20 mouse cellular contexts compared by ENCODE assay signal in the genomic region with DNA sequence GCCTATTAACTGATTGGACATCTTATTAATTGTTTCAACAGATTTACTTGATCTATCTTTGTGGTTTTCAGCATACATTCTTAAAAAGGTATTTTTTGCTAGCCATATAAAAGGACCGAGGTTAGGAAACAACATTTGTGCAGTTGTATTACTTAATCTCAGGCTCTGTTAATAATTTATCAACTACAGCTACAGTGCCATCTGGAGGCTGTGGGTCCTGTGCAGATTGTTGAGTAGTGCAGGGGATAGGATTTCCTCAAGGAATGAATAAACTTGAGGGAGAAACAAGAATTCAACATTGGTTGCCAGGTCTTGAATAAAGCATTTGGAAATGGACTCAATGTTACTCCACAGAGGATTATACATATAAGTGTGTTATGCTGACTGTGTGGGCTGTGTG. TPM values are rescaled to one million over a fixed set of nuclear protein-coding genes. Genes with fewer than 3 reads are reported as not detected.
DNase-seq lines count a peak whose midpoint lies in the region; ATAC-seq and TF ChIP-seq lines count a peak whose summit lies in the region.
"Had no signal": no experiment of that assay in that cellular context is flagged by ENCODE, and none has a peak within 500 bp of the region (broad histone marks: within the 10 kb centered on the region; RNA-seq: fewer than 3 reads in every experiment).

No protein-coding gene starts in this region.

- WGBS in lung, embryonic 14.5 days = 54% methylated on average over 1 of the region's 1 CpGs

- TF ChIP-seq CTCF in lung, embryonic 14.5 days (IDR thresholded peaks at IDR 0.05; ENCODE audit: low read depth) = no peak
- TF ChIP-seq CTCF in Patski (IDR thresholded peaks at IDR 0.05) = peak; percentile 25

- in situ Hi-C loops in Patski (cut with MboI; ENCODE audit: low pct_unique_long_range_greater_than_20kb) = no loop called here

- no peaks in the 10 kb centered on the region for H3K9me3 ChIP-seq in lung, embryonic 14.5 days (ENCODE audit: low read depth, low read length)
- H3K9me3 ChIP-seq: embryonic facial prominence, embryonic 13.5 days; forebrain, embryonic 15.5 days; hindbrain, embryonic 13.5 days; lung, embryonic 15.5 days; midbrain, embryonic 15.5 days; stomach, embryonic 15.5 days had no signal

- H3K4me3 ChIP-seq in lung, embryonic 14.5 days (ENCODE audit: low read depth, low read length) = no peak overlapping the region
- H3K4me3 ChIP-seq: embryonic facial prominence, embryonic 13.5 days; forebrain, embryonic 15.5 days; hindbrain, embryonic 13.5 days; lung, embryonic 15.5 days; midbrain, embryonic 15.5 days; stomach, embryonic 15.5 days had no signal

- no peak overlapping the region for H3K4me2 ChIP-seq in lung, embryonic 14.5 days
- H3K4me2 ChIP-seq: embryonic facial prominence, embryonic 13.5 days; forebrain, embryonic 15.5 days; heart, embryonic 11.5 days; hindbrain, embryonic 13.5 days; lung, embryonic 15.5 days; midbrain, embryonic 15.5 days; stomach, embryonic 15.5 days had no signal

- no peak overlapping the region for H3K9ac ChIP-seq in lung, embryonic 14.5 days
- H3K9ac ChIP-seq: embryonic facial prominence, embryonic 13.5 days; forebrain, embryonic 15.5 days; hindbrain, embryonic 13.5 days; lung, embryonic 15.5 days; midbrain, embryonic 15.5 days; stomach, embryonic 15.5 days had no signal

- peak; percentile 27 for DNase-seq in kidney, adult 9 months
- no peak for DNase-seq in kidney, postnatal 14 days
- DNase-seq in lung, embryonic 14.5 days = peak; percentile 23
- no peak for DNase-seq in lung, adult 18-20 months
- DNase-seq in Patski (ENCODE audit: low read depth, low spot score) = no peak
- peak; percentile 53 for DNase-seq in lung, postnatal 36 days
- DNase-seq in embryo, embryonic 9.5 days (ENCODE audit: extremely low spot score) = no peak
- DNase-seq: adrenal gland, postnatal 10 days; cerebellum, adult 9-11 months; gastrocnemius, postnatal 36 days; heart, postnatal 10 days; layer of hippocampus, postnatal 36 days; right cerebral cortex, postnatal 25 days had no signal

- CTCF ChIA-PET in Patski (lab: Charles Lee) = no interaction called here

- ATAC-seq in lung, embryonic 14.5 days (ENCODE audit: insufficient read depth) = no peak
- no peak for ATAC-seq in Patski
- ATAC-seq: forebrain, embryonic 15.5 days; midbrain, embryonic 15.5 days had no signal

- no peaks in the 10 kb centered on the region for H3K27me3 ChIP-seq in lung, embryonic 14.5 days (ENCODE audit: insufficient read depth, low read length)
- no peaks in the 10 kb centered on the region for H3K27me3 ChIP-seq in Patski
- H3K27me3 ChIP-seq: embryonic facial prominence, embryonic 13.5 days; forebrain, embryonic 15.5 days; hindbrain, embryonic 13.5 days; lung, embryonic 15.5 days; midbrain, embryonic 15.5 days; stomach, embryonic 15.5 days had no signal

- H3K36me3 ChIP-seq in lung, embryonic 14.5 days (ENCODE audit: insufficient read depth) = no peaks in the 10 kb centered on the region
- H3K36me3 ChIP-seq: embryonic facial prominence, embryonic 13.5 days; forebrain, embryonic 15.5 days; hindbrain, embryonic 13.5 days; lung, embryonic 15.5 days; midbrain, embryonic 15.5 days; stomach, embryonic 15.5 days had no signal

- POLR2A ChIA-PET in Patski (lab: Charles Lee) = no interaction called here

- no peaks in the 10 kb centered on the region for H3K4me1 ChIP-seq in lung, embryonic 14.5 days (ENCODE audit: insufficient read depth)
- H3K4me1 ChIP-seq: embryonic facial prominence, embryonic 13.5 days; forebrain, embryonic 15.5 days; hindbrain, embryonic 13.5 days; lung, embryonic 15.5 days; midbrain, embryonic 15.5 days; stomach, embryonic 15.5 days had no signal

- no peak overlapping the region for H3K27ac ChIP-seq in lung, embryonic 14.5 days (ENCODE audit: low read depth)
- H3K27ac ChIP-seq: embryonic facial prominence, embryonic 13.5 days; forebrain, embryonic 15.5 days; hindbrain, embryonic 13.5 days; lung, embryonic 15.5 days; midbrain, embryonic 15.5 days; stomach, embryonic 15.5 days had no signal

RNA-seq across cellular contexts. Expression of a gene that starts 53.9 kb away (rescaled TPM):
- polyA plus RNA-seq in lung, embryonic 14.5 days (2014; fragmentation: Nextera tagmentation; extraction: Ambion mirVana) = 0.64 and 1.2 TPM in 2 replicates
- not detected for polyA plus RNA-seq in Patski (2021)
- polyA plus RNA-seq: hindbrain, embryonic 13.5 days had no signal

Comparison
In these comparisons a context has a peak if more than half of its experiments do, and no peak if none do; other contexts are left out.
1. DNase-seq: peak in kidney, adult 9 months (single experiment), lung, embryonic 14.5 days (single experiment) and lung, postnatal 36 days (single experiment); none in kidney, postnatal 14 days (single experiment), lung, adult 18-20 months (0 of 2), Patski (single experiment) and embryo, embryonic 9.5 days (single experiment).